Mouse (Mus musculus) liver, adult 2 months (tissue): ENCODE results near the gene Pmvk. TPM values are rescaled to one million over a fixed set of nuclear protein-coding genes. Genes with fewer than 3 reads are reported as not detected.
A peak's percentile ranks its signal among the peaks of the same experiment; 100 is the strongest.

Experiments used
- DNase-seq: peaks from one replicate; pipeline ENCODE4 v3.0.0-alpha.2; 2011; ENCODE audit warnings: low read depth, low spot score; ENCODE audit errors: extremely low read depth
- H3K27ac ChIP-seq: fragments of 200-500 bp; replicated peaks from 2 replicates; pipeline ENCODE4 v1.5.1; 2012; ENCODE audit warnings: low read depth, mild to moderate bottlenecking, control low read depth, inconsistent platforms, low read length; ENCODE audit not compliant: insufficient read depth
- H3K27me3 ChIP-seq: fragments of 200-500 bp; 2 replicates; pipeline ENCODE4 v1.6.1; 2012; ENCODE audit warnings: mild to moderate bottlenecking, moderate library complexity, low read length, inconsistent platforms; ENCODE audit not compliant: control insufficient read depth, insufficient read depth
- H3K36me3 ChIP-seq: fragments of 200-500 bp; 2 replicates; pipeline ENCODE4 v1.6.1; 2012; ENCODE audit warnings: low read length, inconsistent platforms; ENCODE audit not compliant: control insufficient read depth, insufficient read depth
- H3K4me1 ChIP-seq: fragments of 200-500 bp; 2 replicates; pipeline ENCODE4 v1.6.1; 2011; ENCODE audit warnings: low read length; ENCODE audit not compliant: control insufficient read depth, insufficient read depth
- H3K4me3 ChIP-seq: fragments of 200-500 bp; 2 replicates; pipeline ENCODE4 v1.5.1; 2011; ENCODE audit warnings: low read depth, mild to moderate bottlenecking, control low read depth, low read length, moderate library complexity; ENCODE audit not compliant: insufficient read depth
- H3K79me2 ChIP-seq: fragments of 200-500 bp; 2 replicates; pipeline ENCODE4 v1.6.1; 2012; ENCODE audit warnings: inconsistent platforms, mild to moderate bottlenecking, low read length, moderate library complexity; ENCODE audit not compliant: control insufficient read depth, insufficient read depth
- H3K9ac ChIP-seq: fragments of 200-500 bp; 2 replicates; pipeline ENCODE4 v1.6.1; 2012; ENCODE audit warnings: low read depth, mild to moderate bottlenecking, control low read depth, inconsistent platforms, low read length
- CTCF ChIP-seq: fragments of 200-500 bp; IDR thresholded peaks from 2 replicates; pipeline ENCODE4 v1.5.1; 2011; ENCODE audit warnings: low read depth, low read length, control low read depth
- POLR2A ChIP-seq: fragments of 200-500 bp; IDR thresholded peaks from 2 replicates; pipeline ENCODE4 v1.6.1; 2011; ENCODE audit warnings: low read length, control low read depth; ENCODE audit not compliant: insufficient read depth; ENCODE audit errors: extremely low read depth
- WGBS: fragments of 180-500 bp; shearing (Covaris S2); methylation state at CpG from one replicate; pipeline ENCODE4 v1.1.7; 2018; 5-methylcytosine and 5-hydroxymethylcytosine counted together
- polyA plus RNA-seq: library from polyadenylated mRNA; depleted of rRNA; stranded (reverse); fragments of >200 nt; gene quantifications from 2 replicates; pipeline ENCODE4 v1.2.3, GENCODE M21; 2012
- total RNA-seq: library from RNA; depleted of rRNA; stranded (reverse); fragments of >200 nt; gene quantifications from 2 replicates; pipeline ENCODE4 v1.2.3, GENCODE M21; 2014

Gene Pmvk
- total and polyA plus RNA-seq, 2 experiments, result 108 to 112 TPM

- Histone ChIP-seq H3K9ac (no peak overlapping the region), H3K27me3 (no peaks in the 10 kb centered on the region), H3K79me2 (no peaks in the 10 kb centered on the region), H3K36me3 (no peaks in the 10 kb centered on the region; the same call in 1 of the 2 replicates), H3K4me3 (no peak overlapping the region), H3K4me1 (peaks cover 11% of the 10 kb centered on the region; the same call in 1 of the 2 replicates), H3K27ac (no peak overlapping the region)
- WGBS, result 40% methylated on average over 10 of the region's 10 CpGs
- DNase-seq, result peak; percentile 51
- TF ChIP-seq CTCF, result peak; percentile 88
- no peak for TF ChIP-seq POLR2A
These were observed 2.7 kb downstream of the Pmvk start for GRCm38 (mm10) chr3:89456726-89457665.

GRCm38 (mm10) chr3:89458372-89458964 is 4.1 kb downstream of the Pmvk start:
- Histone ChIP-seq H3K36me3 (no peaks in the 10 kb centered on the region; the same call in 1 of the 2 replicates), H3K9ac (no peak overlapping the region), H3K4me3 (no peak overlapping the region; the same call in 1 of the 2 replicates), H3K4me1 (peaks cover 11% of the 10 kb centered on the region; the same call in 1 of the 2 replicates), H3K79me2 (no peaks in the 10 kb centered on the region), H3K27me3 (no peaks in the 10 kb centered on the region), H3K27ac (peak overlapping the region; percentile 8)
- TF ChIP-seq POLR2A (no peak), CTCF (no peak)
- peak; percentile 93 for DNase-seq
- WGBS, result 43% methylated on average over 13 of the region's 13 CpGs

GRCm38 (mm10) chr3:89458965-89459807 is 4.8 kb downstream of the Pmvk start:
- no peaks in the 10 kb centered on the region; the same call in 1 of the 2 replicates for H3K36me3 ChIP-seq
- TF ChIP-seq CTCF, result no peak
- 0 out of 2 replicates have a peak, but pooled peaks have one; percentile 36 for TF ChIP-seq POLR2A
- WGBS, result under 1% methylated on average over 36 of the region's 36 CpGs
- H3K27ac ChIP-seq, result peak overlapping the region; percentile 53
- no peaks in the 10 kb centered on the region for H3K79me2 ChIP-seq
- peak overlapping the region; percentile 69 for H3K4me3 ChIP-seq
- peaks cover 11% of the 10 kb centered on the region; the same call in 1 of the 2 replicates for H3K4me1 ChIP-seq
- no peaks in the 10 kb centered on the region for H3K27me3 ChIP-seq
- peak overlapping the region; percentile 77 for H3K9ac ChIP-seq
- peak; percentile 88 for DNase-seq

- Histone ChIP-seq H3K36me3 (peaks cover 2% of the 10 kb centered on the region; the same call in 1 of the 2 replicates), H3K9ac (no peak overlapping the region), H3K4me1 (no peaks in the 10 kb centered on the region), H3K27ac (no peak overlapping the region), H3K79me2 (no peaks in the 10 kb centered on the region), H3K4me3 (no peak overlapping the region), H3K27me3 (no peaks in the 10 kb centered on the region)
- 86% methylated on average over 4 of the region's 4 CpGs for WGBS
- no peak for DNase-seq
- TF ChIP-seq CTCF, result no peak
- TF ChIP-seq POLR2A, result no peak
These were observed 13.9 kb downstream of the Pmvk start for GRCm38 (mm10) chr3:89468268-89468667.

- no peak for DNase-seq
- Histone ChIP-seq H3K36me3 (no peaks in the 10 kb centered on the region), H3K9ac (no peak overlapping the region), H3K79me2 (no peaks in the 10 kb centered on the region), H3K27me3 (no peaks in the 10 kb centered on the region), H3K27ac (no peak overlapping the region), H3K4me3 (no peak overlapping the region), H3K4me1 (no peaks in the 10 kb centered on the region)
- no peak for TF ChIP-seq CTCF
- TF ChIP-seq POLR2A, result no peak
- 83% methylated on average over 7 of the region's 7 CpGs for WGBS
These were observed 17.9 kb downstream of the Pmvk start for GRCm38 (mm10) chr3:89472280-89472679.
